Mouse (Mus musculus) G1E (cell line): ENCODE measurements around the gene Cyb5r3. TPM values are rescaled to one million over a fixed set of nuclear protein-coding genes. Genes with fewer than 3 reads are reported as not detected.

Source experiments
- ATAC-seq: 2 replicates; pipeline ENCODE4 v1.8.0; 2016; ENCODE audit warnings: mild to moderate bottlenecking; ENCODE audit not compliant: insufficient number of reproducible peaks, poor library complexity, low FRiP score, severe bottlenecking; ENCODE audit errors: extremely low read depth
- DNase-seq: peaks from one replicate; pipeline ENCODE4 v3.0.0; 2012; ENCODE audit warnings: low spot score
- H3K27me3 ChIP-seq: 2 replicates; pipeline ENCODE4 v1.6.1; 2012; ENCODE audit warnings: mild to moderate bottlenecking, low read length, inconsistent platforms; ENCODE audit not compliant: insufficient read depth
- H3K36me3 ChIP-seq: replicated peaks from 2 replicates; pipeline ENCODE3; 2012; ENCODE audit warnings: mild to moderate bottlenecking, inconsistent platforms
- H3K4me1 ChIP-seq: 2 replicates; pipeline ENCODE4 v1.6.1; 2012; ENCODE audit warnings: low read depth, low read length, inconsistent platforms, mixed read lengths; ENCODE audit not compliant: insufficient read depth
- H3K4me3 ChIP-seq: 2 replicates; pipeline ENCODE4 v1.5.1; 2012; ENCODE audit warnings: low read depth, mild to moderate bottlenecking, inconsistent platforms, low read length, moderate library complexity, mixed read lengths
- H3K9me3 ChIP-seq: replicated peaks from 2 replicates; pipeline ENCODE4 v1.6.1; 2012; ENCODE audit warnings: inconsistent platforms
- CTCF ChIP-seq: IDR thresholded peaks from 2 replicates; pipeline ENCODE4 v1.5.1; 2012; ENCODE audit warnings: low read depth, low read length, inconsistent platforms, mixed read lengths
- GATA1 ChIP-seq: IDR thresholded peaks from 2 replicates; pipeline ENCODE4 v1.6.1; 2012; ENCODE audit warnings: borderline replicate concordance, low read length, inconsistent platforms, mixed read lengths
- GATA2 ChIP-seq: IDR thresholded peaks from 2 replicates; pipeline ENCODE4 v1.6.1; 2012; ENCODE audit warnings: low read depth, low read length, inconsistent platforms, borderline replicate concordance
- POLR2AphosphoS5 ChIP-seq: IDR thresholded peaks from 2 replicates; pipeline ENCODE4 v1.6.1; 2012; ENCODE audit warnings: low read depth, low read length, inconsistent platforms; ENCODE audit not compliant: insufficient replicate concordance
- TAL1 ChIP-seq: conservative IDR thresholded peaks from 2 replicates; pipeline ENCODE4 v1.6.1; 2012; ENCODE audit warnings: low read depth, low read length, inconsistent platforms, mixed read lengths
- polyA plus RNA-seq: library from polyadenylated mRNA; stranded (reverse); fragments of >175 nt; gene quantifications from 2 replicates; pipeline ENCODE4 v1.2.3, GENCODE M21; 2012
- total RNA-seq, 2 experiments: library from RNA; stranded (forward) in 1 of 2; stranded (reverse) in 1 of 2; fragments of 200-1000 nt in 1 of 2; fragments of >200 nt in 1 of 2; fragmentation: Nextera tagmentation in 1 of 2; gene quantifications; 2 replicates each; pipeline ENCODE4 v1.2.3; 2014 to 2017

The Cyb5r3 gene
- total and polyA plus RNA-seq, 3 experiments, result 46.5 to 167 (median 132) TPM

DNA sequence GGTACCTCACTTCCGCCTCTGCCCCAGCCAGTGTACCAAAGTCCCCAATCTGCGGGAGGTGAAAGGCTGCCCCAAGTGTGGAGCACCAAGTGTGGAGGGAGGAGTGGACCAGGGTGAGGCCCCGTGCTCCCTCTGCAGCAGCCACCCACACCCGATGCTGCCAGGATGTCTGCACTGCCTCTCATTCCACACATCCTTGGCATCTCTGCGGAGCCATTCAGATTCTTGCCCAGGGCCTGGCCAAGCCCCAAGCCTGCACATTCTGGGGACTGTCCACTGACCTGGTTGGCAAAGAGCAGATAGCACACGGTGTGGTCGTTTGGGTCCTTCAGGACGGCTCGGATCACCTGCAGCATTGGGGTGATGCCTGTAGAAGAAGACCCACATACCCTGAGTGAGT is 12.6 kb downstream of the Cyb5r3 start:
- DNase-seq (no peak), ATAC-seq (no peak)
- Histone ChIP-seq H3K9me3 (no peaks in the 10 kb centered on the region), H3K36me3 (peaks cover 91% of the 10 kb centered on the region), H3K27me3 (no peaks in the 10 kb centered on the region), H3K4me1 (peaks cover 60% of the 10 kb centered on the region), H3K4me3 (no peak overlapping the region)
- TF ChIP-seq TAL1 (no peak), GATA2 (no peak), GATA1 (no peak), CTCF (no peak), POLR2AphosphoS5 (no peak)

DNA sequence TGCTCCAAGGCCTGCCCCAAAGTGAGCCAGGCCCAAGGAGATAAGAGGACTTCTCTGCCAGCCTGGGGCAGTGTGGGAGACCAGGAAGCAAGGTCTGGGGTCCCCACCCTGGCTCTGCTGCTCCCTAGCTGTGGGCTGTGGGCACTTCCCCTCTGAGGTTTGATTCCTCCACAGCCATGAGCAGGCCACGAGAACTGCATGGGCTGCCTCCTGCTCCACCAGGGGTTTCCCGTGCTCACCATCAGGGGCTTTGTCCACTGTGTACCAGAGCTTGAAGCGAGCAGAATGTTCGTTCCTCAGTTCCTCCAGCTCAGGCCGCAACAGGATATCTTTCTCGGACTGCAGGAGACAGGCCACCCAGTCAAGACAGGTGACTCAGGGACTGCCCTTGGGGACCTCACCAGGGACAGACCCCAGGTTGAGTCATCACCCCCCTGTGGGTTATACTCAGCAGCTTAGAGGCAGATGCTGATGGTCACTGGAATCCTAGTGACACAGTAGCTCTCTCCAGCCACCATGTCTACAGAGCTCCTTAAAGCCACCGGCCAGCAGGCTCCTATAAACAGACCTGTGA is 13.7 kb downstream of the Cyb5r3 start:
- H3K27me3 ChIP-seq, result no peaks in the 10 kb centered on the region
- peaks cover 64% of the 10 kb centered on the region for H3K4me1 ChIP-seq
- no peak for ATAC-seq
- H3K36me3 ChIP-seq, result peaks cover 95% of the 10 kb centered on the region
- H3K4me3 ChIP-seq, result no peak overlapping the region
- no peaks in the 10 kb centered on the region for H3K9me3 ChIP-seq
- TF ChIP-seq GATA1, result no peak
- no peak for TF ChIP-seq CTCF
- no peak for TF ChIP-seq TAL1
- no peak for TF ChIP-seq POLR2AphosphoS5
- TF ChIP-seq GATA2, result no peak
- no peak for DNase-seq

DNA sequence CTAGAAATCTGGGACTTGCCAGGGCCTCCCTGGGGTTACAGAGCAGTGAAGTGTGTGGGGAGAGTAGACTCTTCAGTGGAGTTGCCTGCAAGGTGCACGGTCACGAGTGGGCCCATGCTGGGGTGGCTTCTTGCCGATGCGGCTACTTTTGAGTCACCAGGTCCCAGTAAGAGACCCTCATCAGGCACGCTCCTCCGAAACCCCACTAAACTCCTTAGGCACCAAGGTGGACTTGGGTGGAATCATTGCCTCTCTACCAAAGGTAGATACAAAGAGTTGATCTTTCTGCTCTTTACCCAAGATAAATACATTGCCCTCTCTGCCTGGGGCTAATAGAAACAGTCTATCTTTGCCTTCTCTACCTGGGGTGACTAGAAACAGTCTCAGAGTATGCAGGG is 14.7 kb downstream of the Cyb5r3 start:
- TF ChIP-seq POLR2AphosphoS5, result no peak
- TF ChIP-seq GATA1, result no peak
- TF ChIP-seq GATA2, result no peak
- no peak for TF ChIP-seq TAL1
- no peak for TF ChIP-seq CTCF
- Histone ChIP-seq H3K36me3 (peaks cover 96% of the 10 kb centered on the region), H3K4me1 (peaks cover 59% of the 10 kb centered on the region), H3K9me3 (no peaks in the 10 kb centered on the region), H3K4me3 (no peak overlapping the region), H3K27me3 (no peaks in the 10 kb centered on the region)
- no peak for ATAC-seq
- no peak for DNase-seq

DNA sequence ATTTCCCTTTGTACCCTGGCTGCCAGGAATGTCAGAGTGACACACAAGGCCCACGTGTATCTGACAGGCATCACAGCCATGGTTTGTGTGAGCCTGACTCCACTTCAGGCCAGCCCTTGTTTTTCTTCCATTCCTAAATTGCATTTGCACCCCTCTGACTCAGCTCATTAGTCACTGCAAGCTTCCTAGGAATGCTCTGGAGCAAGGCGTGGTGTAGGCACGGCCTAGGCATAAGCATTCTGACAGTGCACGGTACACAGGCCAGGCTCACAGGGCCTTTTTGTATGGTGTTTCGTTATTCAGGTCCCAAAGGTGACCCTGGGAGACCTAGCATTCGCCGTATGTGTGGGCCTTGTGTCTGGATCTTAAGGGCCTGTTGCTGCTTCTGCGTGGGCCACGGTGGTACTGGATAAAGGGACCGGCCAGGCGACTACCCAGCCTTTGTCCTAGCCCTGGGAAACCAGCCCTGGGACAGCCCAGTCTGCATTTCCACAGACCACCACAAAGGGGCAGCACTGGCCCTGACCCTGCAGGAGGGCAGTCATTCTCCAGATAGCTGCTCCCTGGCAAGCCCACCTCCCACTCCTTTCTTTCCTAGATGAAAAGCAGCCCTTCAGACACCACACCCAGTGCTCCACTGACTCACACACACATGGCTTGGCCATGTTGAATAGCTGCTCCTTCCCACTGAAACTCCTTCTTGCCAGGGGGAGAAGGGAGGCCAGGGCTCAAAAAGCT is 15.3 kb downstream of the Cyb5r3 start:
- DNase-seq, result peak; percentile 64
- Histone ChIP-seq H3K9me3 (no peaks in the 10 kb centered on the region), H3K4me3 (no peak overlapping the region), H3K36me3 (peaks cover 93% of the 10 kb centered on the region), H3K4me1 (peaks cover 56% of the 10 kb centered on the region), H3K27me3 (no peaks in the 10 kb centered on the region)
- ATAC-seq, result no peak; the same call in 1 of the 2 replicates
- TF ChIP-seq TAL1 (no peak), CTCF (peak; percentile 86)

DNA sequence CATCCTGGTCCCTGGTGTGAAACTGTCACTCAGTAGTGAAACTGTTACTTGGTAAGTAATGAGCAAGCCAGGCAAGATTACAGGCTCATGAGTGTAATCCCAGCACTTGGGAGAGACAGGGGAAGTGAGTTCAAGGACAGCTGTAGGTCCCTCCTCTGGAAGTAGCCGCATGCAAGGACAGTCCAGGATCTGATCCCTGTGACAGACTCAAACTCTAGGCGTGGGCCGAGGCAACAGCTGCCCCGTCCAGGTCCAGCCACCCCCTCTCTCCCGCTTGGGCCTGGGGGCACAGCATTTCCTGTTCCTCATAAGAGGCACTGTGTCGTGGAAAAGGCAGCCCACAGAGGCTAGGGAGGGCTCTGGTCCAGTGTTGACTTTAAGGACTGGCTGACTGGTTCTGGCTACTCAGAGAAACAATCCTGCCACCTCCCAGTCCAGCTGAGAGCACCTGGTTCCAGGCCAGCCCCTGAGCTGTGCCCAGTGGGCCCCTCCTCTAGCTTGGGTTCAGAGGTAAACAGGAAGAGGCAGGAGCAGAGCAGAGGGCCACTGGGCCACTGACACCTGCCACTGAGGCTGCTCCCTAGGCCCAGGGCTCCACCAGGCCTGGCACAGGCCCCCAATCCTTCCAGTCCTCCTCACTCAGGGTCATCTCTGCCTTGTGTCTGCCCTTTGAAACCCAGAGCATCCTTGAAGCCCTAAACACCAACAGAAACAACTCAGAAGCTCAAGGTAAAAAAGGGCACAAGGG is 16.5 kb downstream of the Cyb5r3 start:
- H3K36me3 ChIP-seq, result peaks cover 87% of the 10 kb centered on the region
- ATAC-seq (no peak), DNase-seq (no peak)
- no peak overlapping the region for H3K4me3 ChIP-seq
- TF ChIP-seq POLR2AphosphoS5, result no peak
- TF ChIP-seq TAL1, result no peak
- TF ChIP-seq GATA2, result no peak
- TF ChIP-seq GATA1, result no peak
- TF ChIP-seq CTCF, result no peak
- H3K27me3 ChIP-seq, result no peaks in the 10 kb centered on the region
- H3K4me1 ChIP-seq, result peaks cover 47% of the 10 kb centered on the region
- no peaks in the 10 kb centered on the region for H3K9me3 ChIP-seq

DNA sequence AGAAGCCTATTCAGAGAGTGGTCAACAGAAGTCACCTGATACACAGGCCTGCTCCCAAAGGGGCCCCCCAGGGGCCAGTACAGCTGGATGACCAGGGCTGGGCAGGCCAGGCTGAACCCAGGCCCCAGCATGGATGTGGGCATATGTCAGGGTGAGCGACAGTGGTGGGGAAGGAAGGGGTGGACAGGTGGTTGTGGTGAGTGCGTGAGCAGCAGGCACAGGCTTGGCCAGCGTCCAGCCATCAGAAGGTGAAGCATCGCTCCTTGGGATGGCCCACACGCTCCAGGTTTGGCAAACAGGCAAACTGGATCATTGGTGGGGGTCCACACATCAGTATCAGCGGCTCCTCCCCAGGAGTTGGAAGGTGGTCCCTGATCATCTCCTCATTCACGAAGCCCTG is 18.1 kb downstream of the Cyb5r3 start:
- no peak overlapping the region for H3K4me3 ChIP-seq
- TF ChIP-seq TAL1 (no peak), GATA1 (no peak), GATA2 (no peak), POLR2AphosphoS5 (no peak), CTCF (no peak)
- peaks cover 44% of the 10 kb centered on the region for H3K4me1 ChIP-seq
- ATAC-seq (no peak), DNase-seq (no peak)
- H3K9me3 ChIP-seq, result no peaks in the 10 kb centered on the region
- no peaks in the 10 kb centered on the region for H3K27me3 ChIP-seq
- peaks cover 74% of the 10 kb centered on the region for H3K36me3 ChIP-seq
